Mouse (Mus musculus) myocyte (in vitro differentiated cells): Measurements from ENCODE around the gene Prdm13.

Experiments used
- CEBPB ChIP-seq: IDR thresholded peaks from 2 replicates; pipeline ENCODE4 v1.6.1; 2011; ENCODE audit warnings: mild to moderate bottlenecking, moderate library complexity; ENCODE audit not compliant: poor library complexity, insufficient read depth, severe bottlenecking
- E2F4 ChIP-seq: IDR thresholded peaks from one replicate; pipeline ENCODE4 v1.6.1; 2011; ENCODE audit warnings: mild to moderate bottlenecking, control low read depth, moderate library complexity; ENCODE audit not compliant: insufficient read depth
- MAX ChIP-seq: IDR thresholded peaks from one replicate; pipeline ENCODE4 v1.6.1; 2011; ENCODE audit warnings: low read depth, mild to moderate bottlenecking, control low read depth
- MYOG ChIP-seq, 3 experiments: IDR thresholded peaks; one replicate each; pipeline ENCODE4 v1.6.1; 2011; ENCODE audit warnings: control low read depth in 2 of 3, low read depth in 2 of 3, mild to moderate bottlenecking in 2 of 3; ENCODE audit not compliant: insufficient read length in 2 of 3, control insufficient read depth in 1 of 3, insufficient read depth in 1 of 3
- POLR2A ChIP-seq: IDR thresholded peaks from one replicate; pipeline ENCODE4 v1.6.1; 2011; ENCODE audit warnings: low read depth, mild to moderate bottlenecking, control low read depth, moderate library complexity; ENCODE audit not compliant: insufficient read length
- SRF ChIP-seq: IDR thresholded peaks from one replicate; pipeline ENCODE4 v1.6.1; 2011; ENCODE audit warnings: low read depth; ENCODE audit not compliant: control insufficient read depth, insufficient read length
- USF1 ChIP-seq: IDR thresholded peaks from one replicate; pipeline ENCODE4 v1.6.1; 2011; ENCODE audit warnings: low read depth, mild to moderate bottlenecking, control low read depth, moderate library complexity

DNA sequence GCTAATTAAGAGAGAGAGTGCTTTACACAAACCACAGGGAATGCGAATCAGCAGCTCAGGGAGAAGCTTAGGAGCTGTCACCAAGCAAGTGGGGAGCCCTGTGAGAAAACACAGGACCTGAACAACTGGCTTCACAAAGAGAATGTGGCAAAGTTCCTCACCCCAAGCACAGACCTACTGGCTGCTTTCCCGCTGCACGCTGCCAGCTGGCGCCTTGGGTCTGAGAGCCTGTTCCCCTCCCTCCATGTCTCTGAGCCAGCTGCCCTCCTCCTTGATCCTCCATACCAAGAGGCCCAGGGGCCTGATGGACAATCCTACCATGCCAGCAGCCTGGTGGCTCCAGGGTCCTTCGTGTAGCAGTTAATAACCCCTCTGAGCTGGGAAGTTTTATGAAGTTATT lies 19.8 kb downstream of the Prdm13 start:
- TF ChIP-seq POLR2A (no peak), MAX (no peak), CEBPB (no peak), USF1 (no peak), SRF (no peak), E2F4 (no peak), MYOG (IDR thresholded peaks at IDR 0.05; ENCODE audit: control insufficient read depth in 1 of 3, insufficient read depth in 1 of 3, insufficient read length in 2 of 3, low read depth in 2 of 3) (no peak)
